Mouse (Mus musculus) heart, adult 9 months (tissue): ENCODE measurements around the gene Tmem30a.

Source experiments
- DNase-seq, 2 experiments: peaks; one replicate each; pipeline ENCODE4 v3.0.0; 2022; ENCODE audit warnings: low spot score in 2 of 2

The Tmem30a gene

DNA sequence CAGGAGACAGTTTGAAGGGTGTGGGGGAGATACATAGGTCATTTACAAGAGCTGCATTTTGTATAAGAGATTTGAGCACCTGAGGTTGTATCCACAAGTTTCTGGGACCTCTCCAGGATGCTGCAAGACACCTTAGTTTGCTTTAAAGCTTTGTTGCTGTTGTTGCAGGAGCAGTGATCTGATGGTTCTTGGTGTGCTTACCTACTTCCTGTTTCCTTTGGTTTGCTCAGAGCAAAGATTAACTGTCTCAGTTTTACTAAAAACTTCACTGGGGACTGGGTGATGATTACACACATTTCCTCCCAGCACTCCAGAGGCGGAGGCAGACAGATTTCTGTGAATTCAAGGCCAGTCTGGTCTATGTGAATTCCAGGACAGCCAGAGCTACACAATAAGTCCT, 1.8 kb upstream of the Tmem30a start:
- DNase-seq, result no peak

GRCm38 (mm10) chr9:79785794-79786085, 7.6 kb downstream of the Tmem30a start:
- no peak for DNase-seq

DNA sequence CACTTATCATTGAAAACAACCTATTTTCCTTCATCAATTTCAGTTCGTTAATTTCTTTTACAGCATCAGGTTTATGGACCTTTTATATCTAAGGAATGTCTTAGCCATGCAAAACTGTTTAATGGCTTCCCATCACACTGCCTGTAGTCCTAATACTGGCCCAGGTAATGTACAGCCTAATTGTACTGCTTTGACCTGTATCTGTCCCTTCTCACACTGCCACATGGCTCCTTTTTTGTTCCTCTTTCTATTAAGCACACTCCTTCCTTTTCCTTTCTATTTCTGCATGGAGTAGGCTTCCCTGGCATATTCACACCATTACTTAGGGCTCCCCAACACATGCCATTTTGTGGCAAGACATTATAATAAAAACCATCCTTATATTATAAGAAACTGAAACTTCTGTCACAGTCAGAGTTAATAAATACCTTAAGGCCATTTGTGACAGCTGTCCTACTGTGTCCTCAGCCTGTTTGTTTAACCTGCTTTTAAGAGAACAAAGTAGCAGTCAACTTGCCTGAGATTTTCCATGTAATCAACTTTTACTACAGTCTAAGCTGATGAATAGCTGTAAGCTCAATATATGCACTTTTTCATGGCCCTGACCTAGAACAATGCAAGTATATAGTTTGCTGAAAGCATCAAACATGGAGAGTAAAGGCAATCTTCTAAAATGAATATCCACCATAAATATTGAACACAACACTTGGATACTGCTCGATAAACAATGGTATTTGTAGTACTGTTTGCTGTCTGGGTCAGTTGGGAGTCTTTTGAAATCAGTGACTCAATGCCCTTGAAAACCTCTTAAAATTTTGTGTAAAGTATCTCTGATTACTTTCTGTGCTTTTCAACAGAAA, 8.1 kb downstream of the Tmem30a start:
- no peak for DNase-seq

DNA sequence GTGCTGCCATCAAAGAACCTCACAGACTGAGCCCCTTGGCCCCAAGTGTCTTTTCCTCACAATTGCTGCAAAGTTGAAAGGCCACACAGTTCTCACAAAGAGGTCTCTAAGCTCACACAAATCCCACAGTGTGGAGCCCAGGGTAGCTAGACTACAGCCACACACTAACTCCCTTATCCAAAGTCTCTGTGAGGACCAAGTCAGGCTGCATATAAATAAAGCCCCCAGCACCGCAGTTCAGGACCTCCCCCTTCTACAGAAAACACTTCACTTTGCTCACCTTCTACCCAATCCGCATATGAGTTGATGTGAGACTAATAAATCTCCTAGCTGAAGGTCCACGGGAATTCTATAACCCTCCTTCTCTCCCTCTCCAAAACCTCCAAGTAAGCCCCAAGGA, 8.9 kb downstream of the Tmem30a start:
- no peak for DNase-seq

DNA sequence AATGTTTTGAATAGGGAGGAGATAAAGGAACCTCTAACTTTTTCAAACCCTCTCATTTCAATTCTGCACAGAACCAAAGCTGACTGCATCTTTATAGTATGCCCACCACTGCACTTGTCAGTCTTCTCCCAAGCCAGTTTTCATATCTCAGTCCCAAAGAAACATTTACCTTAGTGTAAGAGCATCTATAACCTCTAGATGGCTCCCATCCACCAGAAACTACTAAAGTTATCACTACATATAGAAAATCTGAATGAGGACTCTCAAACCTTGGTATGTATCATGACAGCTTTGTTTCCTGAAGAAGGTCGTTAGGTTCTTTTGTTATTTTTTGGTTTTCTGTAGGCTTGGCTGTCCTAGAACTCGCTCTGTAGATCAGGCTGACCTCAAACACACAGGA, 14.0 kb downstream of the Tmem30a start:
- DNase-seq, result no peak

DNA sequence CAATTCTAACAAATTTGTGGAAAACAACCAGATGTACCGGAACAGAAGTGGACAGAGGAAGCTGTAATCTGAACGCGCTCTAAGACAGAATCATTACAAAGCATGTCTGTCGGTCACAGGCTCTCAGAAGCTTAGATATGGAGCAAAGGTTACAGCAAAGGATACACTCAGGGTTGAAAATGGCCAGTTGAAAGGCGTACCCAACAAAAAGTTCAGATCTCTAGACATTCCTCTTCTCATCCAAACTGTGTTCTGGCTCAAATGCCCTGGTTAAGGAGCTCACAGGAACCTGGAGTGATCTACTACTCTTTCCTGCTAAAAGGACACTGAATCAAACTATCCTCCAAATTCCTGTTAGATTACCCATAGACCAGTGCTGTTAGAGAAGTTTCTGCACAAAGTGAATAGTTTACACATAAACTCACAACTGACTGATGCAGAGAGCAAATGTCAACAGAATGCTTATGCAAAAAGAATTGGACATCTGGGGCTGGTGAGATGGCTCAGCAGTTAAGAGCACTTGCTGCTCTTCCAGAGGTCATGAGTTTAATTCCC, 26.2 kb downstream of the Tmem30a start:
- DNase-seq, result no peak

- no peak for DNase-seq
Observed at GRCm38 (mm10) chr9:79765329-79765728, 28.0 kb downstream of the Tmem30a start.

DNA sequence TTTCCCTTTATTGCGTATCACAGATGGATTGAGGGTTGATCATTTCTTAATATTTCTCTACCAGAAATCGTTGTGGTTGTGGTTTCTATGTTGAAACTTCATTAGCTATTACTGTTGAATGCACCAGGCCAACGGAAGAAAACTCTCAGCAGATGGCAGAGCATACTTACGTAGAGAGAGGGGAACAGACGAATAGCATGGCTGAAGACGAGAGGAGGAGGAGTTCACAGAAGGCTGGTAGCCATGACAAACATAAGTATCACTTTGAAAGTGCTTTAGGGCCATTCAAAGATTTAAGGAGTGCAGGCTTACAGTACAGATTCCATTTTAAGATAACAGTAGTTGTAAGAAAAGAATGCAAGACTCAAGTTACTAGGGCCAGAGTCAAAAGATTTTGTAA, 30.8 kb downstream of the Tmem30a start:
- DNase-seq, result no peak

- no peak for DNase-seq
Observed at GRCm38 (mm10) chr9:79760076-79760475, 33.2 kb downstream of the Tmem30a start.

DNA sequence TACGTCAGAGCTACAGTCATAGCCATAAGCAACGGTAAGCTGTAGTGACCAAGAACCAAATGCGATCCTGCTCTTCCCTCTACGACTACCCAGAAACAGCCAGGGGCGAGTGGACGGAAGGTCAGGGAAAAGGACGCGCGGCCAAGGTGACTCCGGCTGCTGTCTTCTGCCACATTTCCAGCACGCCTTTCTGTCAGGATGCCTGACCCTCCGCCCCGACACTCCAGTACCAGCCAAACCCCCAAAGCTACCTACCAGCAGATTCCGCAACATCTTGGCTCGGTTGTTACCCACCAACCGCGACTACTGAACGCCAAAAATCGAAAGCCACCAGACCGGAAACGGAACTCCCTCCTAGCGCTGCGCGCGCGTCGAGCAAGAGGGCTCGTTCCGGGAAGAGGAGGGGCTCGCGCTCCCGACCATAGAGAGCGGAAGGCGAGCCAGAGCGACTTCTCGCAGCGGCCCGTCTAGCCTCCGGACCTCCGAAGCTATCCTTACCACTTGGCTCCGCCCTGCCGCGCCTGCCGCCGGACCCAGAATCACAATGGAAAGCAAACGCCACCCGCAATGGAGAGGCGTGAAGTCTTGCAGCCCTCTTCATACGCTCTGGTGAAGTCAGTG, 33.8 kb downstream of the Tmem30a start, which contains the start of gene Cox7a2:
Gene Cox7a2, minus strand, starts transcription at position 494 of the 621 bp plus-strand sequence.
- DNase-seq, result peak; percentile 97

GRCm38 (mm10) chr9:79755311-79755710, 38.0 kb downstream of the Tmem30a start:
- no peak for DNase-seq

DNA sequence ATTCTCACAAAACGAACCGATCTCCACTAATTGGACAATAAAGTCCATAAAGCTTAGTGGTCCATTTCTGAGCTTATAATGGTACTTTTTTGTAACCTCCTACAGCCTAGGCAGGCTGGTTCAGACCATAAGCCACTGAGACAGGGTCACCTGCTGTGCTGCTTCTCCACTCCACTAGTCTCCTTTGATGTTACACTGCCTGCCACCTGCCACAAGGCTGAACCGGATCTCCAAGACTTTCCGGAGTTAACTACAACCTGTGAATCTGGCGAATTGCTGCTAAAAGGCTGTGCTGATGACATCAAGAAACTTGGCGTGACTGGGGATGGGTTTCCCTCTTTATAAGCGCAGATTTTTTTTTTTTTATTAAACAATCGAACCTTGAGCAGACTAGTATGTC, 41.5 kb downstream of the Tmem30a start:
- DNase-seq, result no peak

- DNase-seq, result no peak
Observed at GRCm38 (mm10) chr9:79750709-79751108, 42.6 kb downstream of the Tmem30a start.

GRCm38 (mm10) chr9:79745036-79745435, 48.3 kb downstream of the Tmem30a start:
- DNase-seq, result no peak

DNA sequence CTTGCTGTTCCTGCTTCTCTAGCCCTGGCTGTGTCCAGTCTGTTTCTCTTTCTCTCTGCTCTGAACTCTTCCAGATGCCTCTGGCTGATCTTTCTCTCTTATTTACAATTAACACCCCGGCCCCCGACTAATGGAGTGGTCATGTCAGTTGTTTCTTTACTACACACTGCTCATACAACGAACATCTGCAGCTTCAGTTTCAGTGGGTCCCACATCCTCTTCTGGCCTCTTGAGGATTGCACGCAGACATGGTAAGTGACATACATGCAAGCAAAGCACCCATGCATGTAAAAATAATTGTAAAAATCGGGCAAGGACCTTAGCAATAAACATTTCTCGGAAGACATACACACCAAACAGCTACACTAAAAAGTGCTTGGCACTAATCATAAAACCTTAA, 57.7 kb downstream of the Tmem30a start:
- no peak for DNase-seq

- no peak for DNase-seq
Observed at GRCm38 (mm10) chr9:79730301-79730700, 63.0 kb downstream of the Tmem30a start.

GRCm38 (mm10) chr9:79723090-79723489, 70.2 kb downstream of the Tmem30a start:
- DNase-seq, result no peak

- DNase-seq, result no peak
Observed at GRCm38 (mm10) chr9:79721056-79721455, 72.3 kb downstream of the Tmem30a start.

DNA sequence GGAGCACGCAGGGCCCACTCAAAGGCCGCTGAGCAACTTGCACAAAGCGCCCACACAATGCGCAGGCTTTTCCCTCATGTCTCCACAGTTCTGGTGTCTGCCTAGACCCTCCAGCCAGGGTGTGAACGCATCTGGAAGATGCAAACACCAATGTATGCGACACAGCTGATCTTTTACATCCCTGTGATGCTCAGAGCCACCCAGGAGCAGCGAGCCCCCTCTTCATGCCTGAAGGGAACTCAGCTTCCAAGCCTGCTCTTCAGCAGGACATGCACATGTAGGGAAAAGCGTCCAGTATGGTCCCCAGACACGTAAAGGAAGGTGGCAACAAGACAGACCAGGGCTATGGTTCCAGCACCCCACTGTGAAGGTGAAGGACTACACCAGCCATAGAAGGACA, 73.2 kb downstream of the Tmem30a start:
- no peak for DNase-seq

DNA sequence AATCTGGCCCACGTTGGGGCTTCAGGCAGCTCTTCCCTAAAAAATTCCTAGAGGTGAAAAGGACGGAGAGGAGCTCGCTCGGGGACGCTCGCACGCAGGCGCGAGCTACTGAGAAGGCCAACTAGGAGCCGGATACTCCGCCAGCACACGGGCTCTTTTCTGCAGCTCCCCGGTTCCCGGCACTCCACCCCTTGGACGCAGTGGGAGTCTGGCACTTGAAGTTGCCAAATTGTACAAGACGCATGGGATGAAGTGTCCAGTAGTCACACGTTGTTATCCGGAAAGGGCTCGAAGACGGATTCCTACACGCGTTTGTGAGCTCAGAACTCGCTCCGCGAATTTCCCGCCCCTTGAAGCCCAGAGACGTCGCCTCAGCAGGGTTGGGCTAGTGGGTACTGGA, 73.9 kb downstream of the Tmem30a start:
- no peak for DNase-seq
